Comparison of ENCODE assay signal across 9 mouse cellular contexts in genomic region chr17:70737424-70737823, GRCm38 (mm10).
A peak's percentile ranks its signal among the peaks of the same experiment; 100 is the strongest.
DNase-seq lines count a peak whose midpoint lies in the region; ATAC-seq and TF ChIP-seq lines count a peak whose summit lies in the region.
"Had no signal": no experiment of that assay in that cellular context is flagged by ENCODE, and none has a peak within 500 bp of the region (broad histone marks: within the 10 kb centered on the region; RNA-seq: fewer than 3 reads in every experiment).

No protein-coding gene starts in this region.

- no peaks in the 10 kb centered on the region for H3K27me3 ChIP-seq in forebrain, embryonic 16.5 days (replicated peaks; ENCODE audit: control insufficient read depth, insufficient read depth, low read length)

- no peaks in the 10 kb centered on the region for H3K9me3 ChIP-seq in forebrain, embryonic 16.5 days (ENCODE audit: control insufficient read depth, low read length)

- peak; percentile 78 for ATAC-seq in forebrain, embryonic 16.5 days

- H3K4me3 ChIP-seq in forebrain, embryonic 16.5 days (replicated peaks; ENCODE audit: low read length): no peak overlapping the region
- no peak overlapping the region for H3K4me3 ChIP-seq in lung, adult 2 months (replicated peaks; ENCODE audit: extremely low read depth, low read depth, low read length)
- H3K4me3 ChIP-seq: erythroblast, embryonic 14.5 days had no signal

- intact Hi-C loops in heart, postnatal 25 days (cut with DNase I): loop anchor here (5.0 to 10.0 kb wide), 3 partner anchors 110 to 457 kb away; no protein-coding TSS in a partner anchor

- no peak overlapping the region for H3K9ac ChIP-seq in forebrain, embryonic 16.5 days (replicated peaks; ENCODE audit: low read depth, low read length)

- peak; percentile 95 for DNase-seq in ES-CJ7 (ENCODE audit: low read depth, low spot score)
- DNase-seq in brain, embryonic 14.5 days (ENCODE audit: low read depth): peak; percentile 83
- DNase-seq in heart, postnatal 25 days (ENCODE audit: low spot score): peak; percentile 77
- DNase-seq in layer of hippocampus, adult 18-20 months (ENCODE audit: low spot score in 2 of 2): peak; percentile 53 to 77
- DNase-seq in lung, adult 2 months: peak; percentile 63
- peak; percentile 77 for DNase-seq in retina, embryonic 14.5 days (ENCODE audit: low spot score)
- no peak for DNase-seq in spleen, postnatal 14 days (ENCODE audit: low spot score in 2 of 2)

- peak overlapping the region; percentile 49 for H3K4me2 ChIP-seq in forebrain, embryonic 16.5 days (ENCODE audit: low read length)

- no peak overlapping the region for H3K27ac ChIP-seq in forebrain, embryonic 16.5 days (ENCODE audit: low read length)

- H3K4me1 ChIP-seq in forebrain, embryonic 16.5 days (replicated peaks; ENCODE audit: control insufficient read depth, insufficient read depth, low read length): peaks cover 12% of the 10 kb centered on the region
- 0 out of 2 replicates have a peak, but pooled peaks cover 7% of the 10 kb centered on the region for H3K4me1 ChIP-seq in lung, adult 2 months (ENCODE audit: control insufficient read depth, insufficient read depth, low read length)

- no peak for TF ChIP-seq POLR2A in brain, embryonic 14.5 days (IDR thresholded peaks at IDR 0.05; ENCODE audit: borderline replicate concordance, extremely low read depth, insufficient read depth, insufficient read length, poor library complexity, severe bottlenecking)
- 0 out of 2 replicates have a peak, but pooled peaks have one; percentile 11 for TF ChIP-seq POLR2A in lung, adult 2 months (IDR thresholded peaks at IDR 0.05; ENCODE audit: borderline replicate concordance, extremely low read depth, low read depth, low read length)

- no peaks in the 10 kb centered on the region for H3K36me3 ChIP-seq in forebrain, embryonic 16.5 days (ENCODE audit: control insufficient read depth, insufficient read depth)

- WGBS in forebrain, embryonic 16.5 days: 1% methylated on average over 6 of the region's 6 CpGs
- WGBS in lung, adult 2 months: 2% methylated on average over 6 of the region's 6 CpGs

- TF ChIP-seq CTCF in brain, embryonic 14.5 days (IDR thresholded peaks at IDR 0.05; ENCODE audit: borderline replicate concordance, extremely low read depth, insufficient read depth, insufficient read length): peak; percentile 48; the same call in 1 of the 2 replicates
- peak; percentile 77 for TF ChIP-seq CTCF in lung, adult 2 months (IDR thresholded peaks at IDR 0.05; ENCODE audit: insufficient read depth, low read length)

Comparison
In these comparisons a context has a peak if more than half of its experiments do, and no peak if none do; other contexts are left out.
1. DNase-seq: peak in ES-CJ7 (single experiment), brain, embryonic 14.5 days (single experiment), heart, postnatal 25 days (single experiment), layer of hippocampus, adult 18-20 months (2 of 2), lung, adult 2 months (single experiment) and retina, embryonic 14.5 days (single experiment); none in spleen, postnatal 14 days (0 of 2).